Mouse (Mus musculus): ENCODE data around the gene Klrc1. TPM values are rescaled to one million over a fixed set of nuclear protein-coding genes. Genes with fewer than 3 reads are reported as not detected.

The Klrc1 gene
- polyA plus RNA-seq, 1 experiment = not detected

GRCm38 (mm10) chr6:129623735-129624134 is 55.0 kb downstream of the Klrc1 start, which contains the start of gene Klrk1:
Gene Klrk1 (minus strand): TSS chr6:129623864.
- no peaks in the 10 kb centered on the region for H3K36me3 ChIP-seq (ENCODE audit: control insufficient read depth, insufficient read depth)
- TF ChIP-seq SRF (IDR thresholded peaks at IDR 0.05; ENCODE audit: control insufficient read depth, insufficient read length, low read depth) (no peak), TCF3 (IDR thresholded peaks at IDR 0.05; ENCODE audit: insufficient read length, low read depth) (no peak)

More at GRCm38 (mm10) chr6:129623735-129624134, 55.0 kb downstream of the Klrc1 start, which contains the start of gene Klrk1:
- H3K27me3 ChIP-seq (ENCODE audit: control insufficient read depth, insufficient read depth, insufficient read length) = no peaks in the 10 kb centered on the region
- H3K4me2 ChIP-seq (ENCODE audit: low read depth) = no peak within 1 kb of the TSS
- no peak within 1 kb of the TSS for H3K4me3 ChIP-seq
- H3ac ChIP-seq (ENCODE audit: control insufficient read depth, insufficient read length) = no peak within 1 kb of the TSS
- H3K79me2 ChIP-seq (ENCODE audit: control insufficient read depth, insufficient read depth) = no peaks in the 10 kb centered on the region

Other genes starting within 250 kb of the Klrc1 start
- gene Clec1a, start 227.0 kb downstream of the Klrc1 start, polyA plus RNA-seq (2012; fragmentation: generic; extraction: Trizol) = 0.13 TPM
- gene Olr1, start 171.8 kb downstream of the Klrc1 start, polyA plus RNA-seq (2012; fragmentation: generic; extraction: Trizol) = 0.11 TPM
- gene Tmem52b, start 166.4 kb downstream of the Klrc1 start, polyA plus RNA-seq (2012; fragmentation: generic; extraction: Trizol) = not detected
- 53.6 TPM for gene Gabarapl1, start 145.8 kb downstream of the Klrc1 start, polyA plus RNA-seq (2012; fragmentation: generic; extraction: Trizol)
- gene Klre1, start 101.1 kb downstream of the Klrc1 start, polyA plus RNA-seq (2012; fragmentation: generic; extraction: Trizol) = not detected
- gene Klrd1, start 87.2 kb downstream of the Klrc1 start, polyA plus RNA-seq (2012; fragmentation: generic; extraction: Trizol) = not detected
- gene Klrk1, start 55.1 kb downstream of the Klrc1 start, polyA plus RNA-seq (2012; fragmentation: generic; extraction: Trizol) = not detected
- not detected for gene Klrc3, start 35.6 kb downstream of the Klrc1 start, polyA plus RNA-seq (2012; fragmentation: generic; extraction: Trizol)
- not detected for gene Klrc2, start 18.3 kb downstream of the Klrc1 start, polyA plus RNA-seq (2012; fragmentation: generic; extraction: Trizol)
- not detected for gene Klri1, start 38.2 kb upstream of the Klrc1 start, polyA plus RNA-seq (2012; fragmentation: generic; extraction: Trizol)
- gene Klri2, start 61.5 kb upstream of the Klrc1 start, polyA plus RNA-seq (2012; fragmentation: generic; extraction: Trizol) = not detected
- gene Gm156, start 105.3 kb upstream of the Klrc1 start, polyA plus RNA-seq (2012; fragmentation: generic; extraction: Trizol) = not detected
- not detected for gene Gm17631, start 183.7 kb upstream of the Klrc1 start, polyA plus RNA-seq (2012; fragmentation: generic; extraction: Trizol)
- gene Klra17, start 197.7 kb upstream of the Klrc1 start, polyA plus RNA-seq (2012; fragmentation: generic; extraction: Trizol) = 0.06 TPM
- not detected for gene Klra5, start 238.7 kb upstream of the Klrc1 start, polyA plus RNA-seq (2012; fragmentation: generic; extraction: Trizol)